Mouse (Mus musculus) lung, adult 2 months (tissue): ENCODE measurements around the gene 5730480H06Rik.

Source experiments
- CTCF ChIP-seq: fragments of 200-500 bp; IDR thresholded peaks from 2 replicates; pipeline ENCODE4 v1.5.1; 2011; ENCODE audit warnings: mild to moderate bottlenecking, low read length, control low read depth; ENCODE audit not compliant: insufficient read depth
- POLR2A ChIP-seq: fragments of 200-500 bp; IDR thresholded peaks from 2 replicates; pipeline ENCODE4 v1.6.1; 2011; ENCODE audit warnings: low read depth, mild to moderate bottlenecking, control low read depth, low read length, borderline replicate concordance; ENCODE audit errors: extremely low read depth

- no peak for TF ChIP-seq POLR2A
- no peak for TF ChIP-seq CTCF
Measured at GRCm38 (mm10) chr5:48333407-48333806, 5.7 kb downstream of the 5730480H06Rik start.
